Mouse (Mus musculus) ovary, postnatal 10 days (tissue): ENCODE results near the gene Srcin1.

Experiments used
- DNase-seq: peaks from one replicate; pipeline ENCODE4 v3.0.0; 2022; ENCODE audit warnings: low spot score

Srcin1 gene

GRCm38 (mm10) chr11:97578286-97578685 is 2.3 kb upstream of the Srcin1 start:
- DNase-seq, result no peak

DNA sequence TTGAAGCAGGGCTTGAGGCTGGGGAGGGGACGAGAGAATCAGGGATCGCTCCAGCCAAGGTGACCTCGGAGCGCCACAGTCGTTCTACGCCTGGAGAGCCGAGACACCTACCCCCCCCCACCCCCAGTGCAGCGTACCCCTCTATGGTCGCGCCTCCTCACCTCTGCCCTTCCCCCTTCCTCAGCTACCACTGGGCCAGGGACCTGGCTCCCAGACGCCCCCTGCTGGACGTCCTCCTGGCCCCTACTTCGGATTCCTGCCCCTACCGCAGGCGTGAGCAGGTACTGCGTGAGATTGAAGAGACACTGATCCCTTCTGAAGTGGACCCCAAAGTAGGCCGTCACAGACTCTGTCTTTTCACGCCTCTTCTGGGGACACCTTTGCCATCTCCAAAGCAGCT is 348 bp downstream of the Srcin1 start:
- DNase-seq, result peak; percentile 48

DNA sequence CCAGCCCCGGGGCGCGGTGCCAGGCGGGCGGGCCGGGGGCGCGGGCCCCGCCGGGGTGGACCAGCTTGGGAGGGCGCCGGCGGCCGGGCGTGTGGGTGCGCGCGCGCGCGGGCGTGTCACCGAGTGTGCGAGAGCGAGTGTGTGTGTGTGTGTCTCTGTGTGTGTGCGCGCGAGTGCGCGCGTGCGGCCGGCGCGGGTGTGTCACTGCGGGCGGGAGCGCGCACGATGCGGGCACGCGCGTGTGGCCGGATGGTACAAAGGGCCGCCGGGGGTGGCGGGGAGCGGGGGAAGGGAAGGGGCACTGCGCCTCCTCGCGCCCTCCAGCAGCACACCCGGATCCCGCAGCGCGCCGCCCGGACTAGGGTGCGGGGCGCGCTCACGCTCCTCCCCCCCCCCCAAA is 911 bp downstream of the Srcin1 start:
- DNase-seq, result no peak

- no peak for DNase-seq
Measured at GRCm38 (mm10) chr11:97574551-97575051, 1.4 kb downstream of the Srcin1 start.

GRCm38 (mm10) chr11:97573891-97574550 is 2.0 kb downstream of the Srcin1 start:
- no peak for DNase-seq

- DNase-seq, result no peak
Measured at GRCm38 (mm10) chr11:97572895-97573480, 3.0 kb downstream of the Srcin1 start.

- no peak for DNase-seq
Measured at GRCm38 (mm10) chr11:97572089-97572345, 4.0 kb downstream of the Srcin1 start.

- DNase-seq, result no peak
Measured at GRCm38 (mm10) chr11:97571266-97572088, 4.5 kb downstream of the Srcin1 start.

DNA sequence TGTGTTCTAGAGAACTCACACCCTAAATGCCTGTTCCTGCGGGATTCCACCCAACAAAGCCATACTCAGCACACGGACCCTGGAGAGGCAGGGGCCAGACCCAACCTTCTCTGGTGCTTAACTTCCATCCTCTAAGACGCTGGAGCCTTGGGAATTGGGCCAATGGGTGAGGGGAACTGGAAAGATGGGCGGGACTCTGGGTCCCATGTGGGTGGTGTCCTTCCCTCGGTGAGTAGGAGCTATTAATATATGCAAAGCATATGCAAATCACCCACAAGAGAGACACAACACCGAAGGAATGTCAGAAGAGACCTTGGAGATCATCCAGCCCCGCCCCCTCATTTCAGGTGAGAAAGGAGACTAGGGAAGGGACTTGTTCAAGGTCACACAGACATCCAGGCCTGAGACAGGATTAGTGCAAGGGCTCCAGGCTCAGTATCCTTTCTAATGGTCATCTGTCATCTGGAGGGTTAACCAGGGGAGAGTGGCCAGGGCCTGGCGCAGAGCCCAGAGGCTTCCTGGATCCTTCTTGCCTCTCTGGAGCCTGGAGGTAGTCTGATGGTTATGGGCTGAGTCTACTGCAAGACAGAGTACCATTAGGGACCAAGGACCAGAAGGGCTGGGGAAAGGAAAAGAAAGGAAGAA is 5.4 kb downstream of the Srcin1 start:
- DNase-seq, result no peak

DNA sequence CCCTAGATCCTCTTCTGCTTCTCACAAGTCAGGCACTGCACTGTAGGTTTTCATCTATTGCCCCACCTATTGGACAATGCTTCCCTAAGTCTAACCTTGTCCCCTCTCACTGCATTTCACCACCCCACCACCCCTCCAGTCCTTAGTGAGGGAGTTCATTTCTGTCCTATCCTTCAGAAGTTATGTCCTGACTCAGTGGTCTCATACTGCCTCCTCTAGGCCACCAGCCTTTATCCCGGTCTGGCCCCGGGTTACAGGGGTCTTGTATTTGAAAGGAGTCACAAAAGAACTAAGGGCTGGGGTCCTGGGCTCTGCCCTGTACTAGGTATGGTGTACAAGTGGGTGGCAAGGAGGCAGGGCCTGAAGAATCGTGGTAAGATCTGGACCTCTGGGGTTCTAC is 6.2 kb downstream of the Srcin1 start:
- DNase-seq, result no peak

DNA sequence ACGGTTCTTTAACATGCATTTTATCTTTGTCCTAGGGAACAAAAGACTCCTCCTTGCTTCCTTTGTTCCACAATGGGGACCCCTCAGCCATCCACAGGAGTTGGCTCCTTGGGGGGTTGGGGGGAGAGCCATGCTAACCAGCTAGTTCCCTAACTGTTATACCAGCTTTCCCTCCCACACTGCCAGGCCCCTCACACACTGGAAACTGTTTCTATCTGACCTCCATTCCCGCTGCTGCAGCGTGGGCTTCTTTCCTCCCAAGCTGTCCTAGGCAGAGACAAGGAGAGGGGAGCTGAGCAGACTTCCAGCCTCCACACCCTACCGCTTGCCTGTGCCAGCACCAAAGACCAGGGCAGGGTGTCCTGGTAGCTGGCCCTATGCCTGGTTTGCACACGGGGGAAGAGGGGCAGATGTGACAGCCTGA is 6.7 kb downstream of the Srcin1 start:
- DNase-seq, result no peak

- DNase-seq, result peak; percentile 71
Measured at GRCm38 (mm10) chr11:97568729-97569128, 7.3 kb downstream of the Srcin1 start.

DNA sequence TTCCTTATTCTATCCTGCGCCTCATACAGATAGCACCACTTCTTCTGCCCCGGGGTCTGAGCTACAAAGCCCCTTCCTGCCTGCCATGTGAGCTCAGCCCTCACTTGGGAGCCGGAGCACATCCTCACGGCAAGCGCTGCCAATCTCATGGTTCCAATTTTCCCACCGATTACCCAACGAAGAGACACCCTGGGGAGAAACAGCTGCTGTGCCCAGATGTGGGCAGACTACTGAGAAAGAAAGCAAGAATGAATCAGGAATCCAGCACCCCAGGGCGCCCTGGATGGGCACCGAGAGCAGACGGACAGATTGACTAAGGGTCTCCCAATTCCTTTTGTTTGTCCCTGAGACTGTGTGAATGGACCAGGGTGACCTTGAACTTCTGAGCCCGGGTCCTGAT is 8.5 kb downstream of the Srcin1 start:
- DNase-seq, result no peak

DNA sequence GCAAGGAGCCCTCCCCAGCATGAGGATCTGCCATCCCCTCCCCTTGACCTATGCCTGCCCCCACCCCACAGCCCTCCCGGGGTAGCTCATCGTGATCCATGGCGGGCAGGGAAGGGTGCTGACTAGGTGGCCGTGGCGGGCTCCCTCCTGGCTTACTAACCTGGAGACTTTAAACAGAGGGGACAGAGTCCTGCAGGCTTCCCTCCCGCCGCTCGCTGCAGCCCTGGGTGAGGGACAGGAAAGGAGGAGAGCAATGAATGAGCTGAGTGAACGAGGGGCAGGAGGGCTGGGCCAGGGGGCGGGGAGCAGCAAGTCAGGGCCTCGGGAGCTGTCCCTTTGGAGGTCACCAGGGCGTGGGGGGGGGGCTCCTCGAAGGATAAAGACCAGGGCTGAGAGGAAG is 9.4 kb downstream of the Srcin1 start:
- no peak for DNase-seq

DNA sequence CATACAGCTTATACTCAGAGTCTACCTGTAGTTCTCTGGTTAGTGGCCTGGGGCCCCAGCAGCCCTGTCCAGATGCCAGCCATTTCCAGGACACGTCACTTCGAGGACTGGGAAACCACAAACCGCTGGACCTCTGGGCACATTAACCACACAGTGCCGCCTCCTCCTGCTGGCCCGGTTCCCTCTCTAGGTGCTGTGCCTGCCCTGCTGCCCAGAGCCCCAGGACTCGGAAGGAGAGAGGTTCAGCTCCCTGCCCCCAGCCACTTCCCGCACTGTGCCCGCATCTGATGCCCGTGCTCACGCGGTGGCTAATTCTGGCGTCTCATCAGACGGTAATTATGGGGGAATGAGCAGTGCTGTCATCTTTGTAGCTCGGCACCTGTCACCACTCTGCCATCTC is 12.3 kb downstream of the Srcin1 start:
- DNase-seq, result no peak

- DNase-seq, result no peak
Measured at GRCm38 (mm10) chr11:97562536-97562935, 13.4 kb downstream of the Srcin1 start.

DNA sequence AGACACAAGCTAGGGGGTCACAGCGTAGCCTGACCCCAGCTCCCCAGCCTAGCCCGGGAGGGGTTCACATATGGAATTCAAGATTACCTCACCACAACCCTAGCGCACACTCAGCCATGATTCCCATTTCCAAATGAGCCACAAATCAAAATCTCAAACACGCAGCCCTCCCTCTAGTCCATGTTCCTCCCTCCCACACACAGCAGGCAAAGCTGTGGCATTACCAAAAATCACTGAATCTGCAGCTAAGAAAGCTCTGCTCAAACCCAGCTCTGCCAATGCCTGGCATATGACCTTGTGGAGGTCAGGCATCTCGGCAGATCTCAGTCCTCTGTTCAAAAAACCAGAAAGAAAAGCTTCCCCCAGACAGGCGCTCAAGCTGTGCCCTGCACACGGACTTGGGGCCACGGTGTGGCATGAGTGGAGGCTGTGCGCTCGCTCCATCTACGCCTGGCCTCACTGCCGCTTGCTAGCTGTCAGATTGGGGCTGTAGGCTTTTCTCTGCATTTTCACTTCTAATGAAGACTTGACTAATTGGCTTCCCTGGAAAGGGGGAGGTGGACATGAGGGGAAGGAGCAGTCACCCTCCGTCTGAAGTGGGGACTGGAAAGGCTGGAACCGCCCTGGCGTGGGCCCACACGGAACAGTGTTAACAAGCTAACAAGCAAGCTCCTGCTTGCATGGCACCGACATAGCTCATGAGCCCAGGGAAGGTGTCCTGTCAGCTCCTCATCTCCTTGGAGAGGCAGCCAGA is 15.6 kb downstream of the Srcin1 start:
- DNase-seq, result no peak

DNA sequence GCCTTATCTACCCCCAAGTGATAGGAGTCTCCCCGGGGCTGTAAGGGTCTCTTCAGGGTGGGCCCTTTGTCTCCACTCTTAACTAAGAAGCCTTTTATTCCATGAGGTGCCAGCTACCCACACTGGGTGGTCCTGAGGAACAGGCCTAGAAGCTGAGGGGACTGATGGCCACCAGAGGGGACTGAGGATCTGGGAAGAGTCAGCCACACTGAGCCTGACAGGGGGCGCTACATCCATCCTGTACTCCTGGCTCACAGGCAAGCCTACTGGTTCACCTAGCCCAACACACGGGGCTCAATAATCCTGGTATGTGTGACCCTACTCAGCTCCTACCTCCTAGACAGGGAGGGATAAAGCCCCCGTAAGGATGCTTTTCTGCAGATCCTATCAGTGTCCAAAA is 16.4 kb downstream of the Srcin1 start:
- DNase-seq, result no peak

DNA sequence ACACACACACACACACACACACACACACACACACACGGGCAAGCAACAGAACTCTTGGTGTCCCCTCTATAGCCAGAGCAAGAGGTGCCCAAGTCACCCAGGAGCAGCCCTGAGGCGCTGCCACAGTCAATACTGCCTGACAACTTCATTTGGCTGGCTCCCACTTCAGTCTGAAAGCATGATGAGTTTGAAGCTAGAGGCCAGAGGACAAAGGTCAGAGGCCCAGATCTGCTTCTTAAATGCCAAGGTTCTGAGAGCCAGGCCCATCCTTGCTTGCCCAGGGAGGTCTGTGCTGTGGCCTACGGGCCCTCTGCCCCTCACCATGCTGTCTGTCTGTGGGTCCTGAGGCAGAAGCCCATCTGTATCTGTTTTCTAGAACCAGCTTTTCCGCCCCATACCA is 18.1 kb downstream of the Srcin1 start:
- DNase-seq, result no peak

- DNase-seq, result no peak
Measured at GRCm38 (mm10) chr11:97556569-97557408, 19.2 kb downstream of the Srcin1 start.

GRCm38 (mm10) chr11:97555144-97555543 is 20.8 kb downstream of the Srcin1 start:
- no peak for DNase-seq
